Comparison of ENCODE assay signal across 14 mouse cellular contexts in genomic region chr5:111163377-111163776, GRCm38 (mm10).
A peak's percentile ranks its signal among the peaks of the same experiment; 100 is the strongest.
DNase-seq lines count a peak whose midpoint lies in the region; ATAC-seq lines count a peak whose summit lies in the region.
"Had no signal": no experiment of that assay in that cellular context is flagged by ENCODE, and none has a peak within 500 bp of the region (broad histone marks: within the 10 kb centered on the region; RNA-seq: fewer than 3 reads in every experiment).

No protein-coding gene starts in this region.

- peak overlapping the region; percentile 17; the same call in 1 of the 2 replicates for H3K27ac ChIP-seq in neural tube, embryonic 11.5 days (ENCODE audit: low read depth, low read length)
- peak overlapping the region; percentile 53 for H3K27ac ChIP-seq in forebrain, embryonic 16.5 days (ENCODE audit: low read length)
- peak overlapping the region; percentile 65 for H3K27ac ChIP-seq in midbrain, embryonic 11.5 days (ENCODE audit: low read depth, low read length)
- H3K27ac ChIP-seq: embryonic facial prominence, embryonic 12.5 days; liver, embryonic 12.5 days had no signal

- no peaks in the 10 kb centered on the region for H3K27me3 ChIP-seq in neural tube, embryonic 11.5 days (ENCODE audit: control insufficient read depth, insufficient read depth, low read length)
- H3K27me3 ChIP-seq in forebrain, embryonic 16.5 days (replicated peaks; ENCODE audit: control insufficient read depth, insufficient read depth, low read length), result no peaks in the 10 kb centered on the region
- no peaks in the 10 kb centered on the region for H3K27me3 ChIP-seq in midbrain, embryonic 11.5 days (ENCODE audit: control insufficient read depth, insufficient read depth, low read length)
- H3K27me3 ChIP-seq: embryonic facial prominence, embryonic 12.5 days had no signal

- no peak overlapping the region for H3K4me3 ChIP-seq in neural tube, embryonic 11.5 days (ENCODE audit: low read depth, low read length)
- H3K4me3 ChIP-seq in forebrain, embryonic 16.5 days (replicated peaks; ENCODE audit: low read length), result no peak overlapping the region
- no peak overlapping the region for H3K4me3 ChIP-seq in midbrain, embryonic 11.5 days (ENCODE audit: low read depth, low read length)
- H3K4me3 ChIP-seq: embryonic facial prominence, embryonic 12.5 days; liver, embryonic 12.5 days had no signal

- no peaks in the 10 kb centered on the region for H3K9me3 ChIP-seq in neural tube, embryonic 11.5 days (ENCODE audit: control insufficient read depth, low read length)
- H3K9me3 ChIP-seq in forebrain, embryonic 16.5 days (ENCODE audit: control insufficient read depth, low read length), result no peaks in the 10 kb centered on the region
- H3K9me3 ChIP-seq in midbrain, embryonic 11.5 days (ENCODE audit: control insufficient read depth, low read length), result no peaks in the 10 kb centered on the region
- H3K9me3 ChIP-seq: embryonic facial prominence, embryonic 12.5 days; liver, embryonic 12.5 days had no signal

- DNase-seq in neural tube, embryonic 11.5 days (ENCODE audit: low spot score), result no peak
- DNase-seq in neural tube, embryonic 10.5 days (ENCODE audit: extremely low spot score, low spot score), result no peak
- no peak for DNase-seq in midbrain, embryonic 11.5 days (ENCODE audit: low spot score, missing footprints)
- DNase-seq in retina, postnatal 7 days (ENCODE audit: low read depth, low spot score), result peak; percentile 27
- DNase-seq in thymus, postnatal 36 days, result no peak
- DNase-seq: cerebellum, adult 9-11 months; gastrocnemius, postnatal 36 days; kidney, adult 8-10 months; lung, postnatal 14 days; thymus, adult 2 months had no signal

- ATAC-seq in neural tube, embryonic 11.5 days (ENCODE audit: insufficient read depth, low FRiP score, low TSS enrichment), result no peak
- ATAC-seq in forebrain, embryonic 16.5 days, result peak; percentile 24; the same call in 1 of the 2 replicates
- ATAC-seq in midbrain, embryonic 11.5 days (ENCODE audit: low FRiP score), result peak; percentile 53
- no peak for ATAC-seq in erythroid progenitor cell, adult 5-6 weeks (replicated peaks; ENCODE audit: low FRiP score, poor library complexity, severe bottlenecking)
- ATAC-seq: liver, embryonic 12.5 days had no signal

- H3K9ac ChIP-seq in neural tube, embryonic 11.5 days (ENCODE audit: low read length), result no peak overlapping the region
- peak overlapping the region; percentile 49 for H3K9ac ChIP-seq in forebrain, embryonic 16.5 days (replicated peaks; ENCODE audit: low read depth, low read length)
- H3K9ac ChIP-seq in midbrain, embryonic 11.5 days (ENCODE audit: low read length), result no peak overlapping the region; the same call in 1 of the 2 replicates
- H3K9ac ChIP-seq: embryonic facial prominence, embryonic 12.5 days; liver, embryonic 12.5 days had no signal

- WGBS in neural tube, embryonic 11.5 days, result 47% methylated on average over 11 of the region's 11 CpGs
- WGBS in forebrain, embryonic 16.5 days, result 18% methylated on average over 11 of the region's 11 CpGs
- WGBS in midbrain, embryonic 11.5 days, result 35% methylated on average over 11 of the region's 11 CpGs

- no peaks in the 10 kb centered on the region for H3K36me3 ChIP-seq in neural tube, embryonic 11.5 days (ENCODE audit: control insufficient read depth, insufficient read depth, low read length)
- H3K36me3 ChIP-seq in forebrain, embryonic 16.5 days (ENCODE audit: control insufficient read depth, insufficient read depth), result no peaks in the 10 kb centered on the region
- H3K36me3 ChIP-seq in midbrain, embryonic 11.5 days (ENCODE audit: control insufficient read depth, insufficient read depth, low read length), result no peaks in the 10 kb centered on the region
- H3K36me3 ChIP-seq: embryonic facial prominence, embryonic 12.5 days; liver, embryonic 12.5 days had no signal

- H3K4me1 ChIP-seq in neural tube, embryonic 11.5 days (ENCODE audit: control insufficient read depth, insufficient read depth, low read length), result peaks cover 24% of the 10 kb centered on the region
- H3K4me1 ChIP-seq in forebrain, embryonic 16.5 days (replicated peaks; ENCODE audit: control insufficient read depth, insufficient read depth, low read length), result peaks cover 60% of the 10 kb centered on the region
- H3K4me1 ChIP-seq in midbrain, embryonic 11.5 days (ENCODE audit: control insufficient read depth, insufficient read depth, low read length), result peaks cover 43% of the 10 kb centered on the region

- H3K4me2 ChIP-seq in neural tube, embryonic 11.5 days (ENCODE audit: low read depth), result no peak overlapping the region
- H3K4me2 ChIP-seq in forebrain, embryonic 16.5 days (ENCODE audit: low read length), result peak overlapping the region; percentile 23; the same call in 1 of the 2 replicates
- H3K4me2 ChIP-seq in midbrain, embryonic 11.5 days, result 0 out of 2 replicates have a peak overlapping the region, but pooled peaks have one; percentile 13
- H3K4me2 ChIP-seq: embryonic facial prominence, embryonic 12.5 days; liver, embryonic 12.5 days had no signal

Comparison
In these comparisons a context has a peak if more than half of its experiments do, and no peak if none do; other contexts are left out.
1. ATAC-seq: peak in forebrain, embryonic 16.5 days (single experiment) and midbrain, embryonic 11.5 days (single experiment); none in neural tube, embryonic 11.5 days (single experiment) and erythroid progenitor cell, adult 5-6 weeks (single experiment).
2. Peak in every context shown above with its lines, with median percentiles within 50 percentile points of each other: H3K27ac ChIP-seq.